Mouse (Mus musculus) lung, adult 2 months (tissue): ENCODE measurements at regions not wholly inside any gene's neighbourhood (a gene's known extent, or its start where the extent isn't known, plus 50 kb on each side); places are given as distances from the start of the nearest gene placed in this dataset.

ENCODE experiments used
- CTCF ChIP-seq: fragments of 200-500 bp; IDR thresholded peaks from 2 replicates; pipeline ENCODE4 v1.5.1; 2011; ENCODE audit warnings: mild to moderate bottlenecking, low read length, control low read depth; ENCODE audit not compliant: insufficient read depth
- POLR2A ChIP-seq: fragments of 200-500 bp; IDR thresholded peaks from 2 replicates; pipeline ENCODE4 v1.6.1; 2011; ENCODE audit warnings: low read depth, mild to moderate bottlenecking, control low read depth, low read length, borderline replicate concordance; ENCODE audit errors: extremely low read depth

- TF ChIP-seq CTCF (no peak), POLR2A (no peak)
Observed at GRCm38 (mm10) chr14:61861357-61861958, 254.2 kb downstream of the Kcnrg start.
